Mouse (Mus musculus) hindbrain, embryonic 14.5 days (tissue): ENCODE results near the gene Sema4d. TPM values are rescaled to one million over a fixed set of nuclear protein-coding genes. Genes with fewer than 3 reads are reported as not detected.
A peak's percentile ranks its signal among the peaks of the same experiment; 100 is the strongest.

Source experiments
- ATAC-seq: fragments of 200-750 bp; cut with Nextera tagmentation; 2 replicates; pipeline ENCODE4 v1.8.0; 2017; ENCODE audit warnings: moderate number of reproducible peaks, mild to moderate bottlenecking, moderate TSS enrichment, moderate library complexity; ENCODE audit not compliant: low FRiP score
- DNase-seq: peaks from one replicate; pipeline ENCODE4 v3.0.0-alpha.2; 2015; ENCODE audit warnings: low spot score
- H3K27ac ChIP-seq: fragments of 300-500 bp; sonication (generic); 2 replicates; pipeline ENCODE4 v1.5.1; 2014; ENCODE audit warnings: mild to moderate bottlenecking, moderate library complexity
- H3K27me3 ChIP-seq: fragments of 300-500 bp; sonication (generic); 2 replicates; pipeline ENCODE4 v1.6.1; 2014; ENCODE audit warnings: mild to moderate bottlenecking, low read length, mixed read lengths; ENCODE audit not compliant: control insufficient read depth, insufficient read depth
- H3K36me3 ChIP-seq: fragments of 300-500 bp; sonication (generic); replicated peaks from 2 replicates; pipeline ENCODE4 v1.6.1; 2014; ENCODE audit not compliant: control insufficient read depth, insufficient read depth
- H3K4me1 ChIP-seq: fragments of 300-500 bp; sonication (generic); replicated peaks from 2 replicates; pipeline ENCODE4 v1.6.1; 2014; ENCODE audit warnings: antibody characterized with exemption, low read length, mixed read lengths; ENCODE audit not compliant: control insufficient read depth, insufficient read depth
- H3K4me2 ChIP-seq: fragments of 300-500 bp; sonication (generic); replicated peaks from 2 replicates; pipeline ENCODE4 v1.6.1; 2014; ENCODE audit warnings: mild to moderate bottlenecking, moderate library complexity
- H3K4me3 ChIP-seq: fragments of 300-500 bp; sonication (generic); replicated peaks from 2 replicates; pipeline ENCODE4 v1.5.1; 2014; ENCODE audit warnings: mild to moderate bottlenecking, low read length
- H3K9ac ChIP-seq: fragments of 300-500 bp; sonication (generic); 2 replicates; pipeline ENCODE4 v1.6.1; 2014
- H3K9me3 ChIP-seq: fragments of 300-500 bp; sonication (generic); 2 replicates; pipeline ENCODE4 v1.6.1; 2016; ENCODE audit warnings: low read length; ENCODE audit not compliant: control insufficient read depth
- WGBS: fragments of 180-500 bp; shearing (Covaris S2); extraction: QIAGEN DNeasy Blood & Tissue Kit; methylation state at CpG from one replicate; pipeline ENCODE4 v1.1.7; 2014; 5-methylcytosine and 5-hydroxymethylcytosine counted together
- polyA plus RNA-seq: library from polyadenylated mRNA; unstranded; fragments of >200 nt; fragmentation: Nextera tagmentation; extraction: Ambion mirVana; gene quantifications from 2 replicates; pipeline ENCODE4 v1.2.1, GENCODE M21; 2014

Gene Sema4d
- polyA plus RNA-seq, 1 experiment from 2014 or later: 16.2 TPM

DNA sequence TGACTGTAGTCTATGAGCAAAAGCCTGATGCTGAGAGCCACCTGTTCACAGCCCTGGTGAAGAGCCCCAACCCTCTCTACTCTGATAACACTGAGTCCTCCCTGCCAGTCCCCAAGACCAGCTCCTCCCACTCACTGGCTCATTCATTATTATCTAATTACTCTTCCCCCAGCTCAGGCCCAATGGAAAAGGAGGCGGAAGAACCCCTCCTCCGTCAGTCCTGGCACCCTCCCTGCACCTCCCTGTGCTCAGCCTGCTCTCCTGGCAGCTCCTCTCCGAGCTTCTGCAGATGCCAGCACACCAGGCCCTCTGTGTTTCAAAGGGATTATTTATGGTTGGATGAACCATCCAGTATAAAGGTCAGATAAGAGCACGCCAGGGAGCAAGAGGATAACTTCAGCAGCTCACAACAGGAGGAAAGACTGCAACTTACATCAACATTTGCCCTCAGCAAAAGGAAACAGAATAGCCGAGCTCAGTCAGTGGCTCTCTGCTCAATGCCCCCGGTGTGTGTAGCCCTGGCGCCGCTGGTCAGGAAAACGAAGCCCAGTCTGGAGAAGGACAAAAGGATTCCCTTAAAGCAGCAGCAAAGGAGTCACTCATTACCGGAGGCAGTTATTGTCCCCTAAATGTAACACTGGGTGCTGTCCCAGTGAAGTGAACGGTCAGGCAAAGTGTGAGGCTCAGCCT lies 16.4 kb downstream of the Sema4d start:
- ATAC-seq (peak; percentile 83), DNase-seq (peak; percentile 50)
- no peaks in the 10 kb centered on the region for H3K27me3 ChIP-seq
- peak overlapping the region; percentile 55; the same call in 1 of the 2 replicates for H3K27ac ChIP-seq
- no peaks in the 10 kb centered on the region for H3K9me3 ChIP-seq
- 0 out of 2 replicates have a peak overlapping the region, but pooled peaks have one; percentile 16 for H3K9ac ChIP-seq
- WGBS: 5% methylated on average over 11 of the region's 11 CpGs
- no peak overlapping the region for H3K4me3 ChIP-seq
- no peaks in the 10 kb centered on the region for H3K36me3 ChIP-seq
- no peak overlapping the region for H3K4me2 ChIP-seq
- peaks cover 10% of the 10 kb centered on the region; the same call in 1 of the 2 replicates for H3K4me1 ChIP-seq

DNA sequence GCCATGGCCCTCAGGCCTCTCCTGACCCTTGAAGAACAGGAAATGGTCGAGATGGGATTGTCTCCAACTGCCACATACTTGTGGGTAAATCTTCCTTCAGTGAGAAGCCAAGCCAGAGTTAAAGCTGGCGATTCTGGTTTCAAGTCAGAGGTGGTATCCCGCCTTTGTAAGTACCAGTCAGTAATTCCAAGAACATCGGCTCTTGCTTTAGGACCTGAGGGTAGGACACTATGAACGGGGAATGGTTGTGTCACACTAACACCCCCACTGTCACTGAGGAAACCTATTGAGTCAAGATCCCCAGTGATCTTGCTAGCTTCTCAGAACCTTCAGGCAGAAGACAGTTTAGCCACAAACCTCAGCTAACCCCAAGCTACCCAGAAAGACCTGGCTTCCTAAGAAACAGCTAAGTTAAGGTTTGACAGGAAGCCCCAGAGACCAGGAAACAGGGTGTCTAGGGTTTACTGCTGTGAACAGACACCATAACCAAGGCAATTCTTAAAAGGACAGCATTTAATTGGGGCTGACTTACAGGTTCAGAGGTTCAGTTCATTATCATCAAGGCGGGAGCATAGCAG lies 17.3 kb downstream of the Sema4d start:
- no peak for DNase-seq
- no peaks in the 10 kb centered on the region for H3K36me3 ChIP-seq
- no peak overlapping the region for H3K4me2 ChIP-seq
- H3K9me3 ChIP-seq: no peaks in the 10 kb centered on the region
- ATAC-seq: no peak
- no peak overlapping the region for H3K27ac ChIP-seq
- no peak overlapping the region for H3K4me3 ChIP-seq
- 92% methylated on average over 6 of the region's 6 CpGs for whole genome bisulfite sequencing
- no peaks in the 10 kb centered on the region for H3K27me3 ChIP-seq
- H3K4me1 ChIP-seq: peaks cover 10% of the 10 kb centered on the region; the same call in 1 of the 2 replicates
- H3K9ac ChIP-seq: no peak overlapping the region

DNA sequence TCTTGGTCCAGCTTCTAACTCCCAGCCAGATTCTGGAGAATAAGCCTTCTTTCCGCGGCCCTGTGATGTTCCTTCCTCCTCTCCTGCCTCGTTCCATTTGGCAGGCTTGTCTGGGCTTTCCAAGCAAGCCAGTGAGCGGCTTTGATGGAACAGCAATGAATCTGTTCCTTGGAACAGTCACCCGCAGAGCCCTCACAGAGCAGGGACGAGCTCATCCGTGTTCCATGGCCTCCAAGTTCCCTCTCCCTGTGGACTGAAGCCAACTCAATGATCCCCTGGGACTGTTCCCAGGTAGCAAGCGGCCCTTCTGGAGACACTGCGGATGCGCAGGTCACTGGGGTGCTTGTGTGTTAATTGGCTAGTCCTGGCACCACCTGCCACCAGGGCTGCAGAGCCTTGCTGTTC lies 21.7 kb downstream of the Sema4d start:
- WGBS: 83% methylated on average over 10 of the region's 10 CpGs
- Histone ChIP-seq H3K36me3 (no peaks in the 10 kb centered on the region), H3K27ac (no peak overlapping the region), H3K9ac (no peak overlapping the region), H3K4me3 (no peak overlapping the region), H3K4me2 (no peak overlapping the region), H3K4me1 (no peaks in the 10 kb centered on the region), H3K27me3 (no peaks in the 10 kb centered on the region), H3K9me3 (no peaks in the 10 kb centered on the region)
- no peak for DNase-seq
- ATAC-seq: no peak

DNA sequence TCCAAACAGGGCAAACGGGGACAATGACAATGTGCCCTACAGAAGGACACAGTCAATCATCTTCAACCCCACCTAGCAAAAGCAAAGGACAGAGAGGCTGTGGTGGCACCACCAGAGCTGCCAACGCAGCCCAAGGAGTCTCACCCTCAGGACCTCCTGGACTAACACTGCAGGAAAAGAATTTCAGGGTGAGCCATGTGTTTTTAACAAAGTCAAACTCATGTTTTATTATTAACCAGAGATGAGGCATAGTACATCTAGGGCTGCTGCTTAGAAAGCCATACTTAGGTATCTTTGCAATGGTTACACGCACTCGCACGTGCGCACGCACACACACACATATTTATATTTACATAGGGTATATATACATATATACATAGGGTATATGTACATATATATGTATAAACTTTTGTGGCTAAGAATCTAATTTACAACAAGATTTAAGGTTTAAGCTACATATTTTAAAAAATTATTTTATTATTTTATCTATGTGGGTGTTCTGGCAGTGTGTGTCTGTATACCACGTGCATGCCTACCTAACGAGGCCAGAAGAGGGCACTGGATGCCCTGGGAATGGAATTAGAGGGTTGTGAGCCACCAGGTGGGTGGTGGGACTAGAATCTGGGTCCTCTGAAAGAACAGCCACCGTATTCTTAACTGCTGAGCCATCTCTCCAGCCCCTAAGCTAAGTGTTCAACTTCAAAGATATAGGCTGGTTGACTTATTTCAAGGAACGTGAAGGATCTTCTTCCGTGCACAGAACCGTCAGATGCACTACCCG lies 22.7 kb downstream of the Sema4d start:
- 92% methylated on average over 14 of the region's 14 CpGs for WGBS
- no peak overlapping the region for H3K4me2 ChIP-seq

DNA sequence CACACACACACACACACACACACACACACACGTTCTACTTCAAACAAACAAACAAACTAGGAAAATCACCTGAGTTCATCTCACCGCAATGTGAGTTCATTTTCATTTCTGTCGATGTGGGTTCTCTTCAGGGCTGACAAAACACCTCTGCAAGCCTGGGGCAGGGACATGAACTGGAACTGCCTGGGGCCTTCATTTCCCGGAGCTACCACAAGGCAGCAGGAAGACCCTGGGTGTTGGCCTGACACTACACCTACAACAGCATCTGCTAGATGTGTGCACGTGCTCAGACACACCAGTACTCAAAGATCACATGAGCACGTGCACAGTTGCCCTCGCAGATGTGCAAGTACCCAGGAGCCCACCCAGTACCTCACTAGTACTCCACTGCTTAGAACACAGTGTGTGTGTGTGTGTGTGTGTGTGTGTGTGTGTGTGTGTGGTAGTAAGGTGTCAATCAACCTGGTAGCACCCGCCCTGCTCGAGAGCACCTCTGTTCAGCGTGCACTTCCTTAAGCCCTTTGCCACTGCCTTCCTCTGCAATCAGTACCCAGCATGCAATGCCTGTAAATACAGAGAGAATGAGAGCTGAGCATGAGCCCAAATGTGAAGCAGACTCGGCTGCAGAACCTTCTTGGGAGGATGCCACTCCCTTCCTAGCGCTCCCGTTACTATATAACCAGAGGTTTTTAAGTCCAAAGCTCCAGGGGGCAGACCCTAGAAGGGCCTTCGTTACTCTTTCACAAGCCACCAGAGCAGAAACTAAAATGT lies 25.4 kb downstream of the Sema4d start:
- DNase-seq: no peak
- no peak overlapping the region for H3K9ac ChIP-seq
- no peak for ATAC-seq
- H3K9me3 ChIP-seq: no peaks in the 10 kb centered on the region
- H3K36me3 ChIP-seq: no peaks in the 10 kb centered on the region
- no peaks in the 10 kb centered on the region for H3K4me1 ChIP-seq
- no peak overlapping the region for H3K27ac ChIP-seq
- H3K27me3 ChIP-seq: no peaks in the 10 kb centered on the region
- H3K4me2 ChIP-seq: no peak overlapping the region
- H3K4me3 ChIP-seq: no peak overlapping the region
- 75% methylated on average over 14 of the region's 14 CpGs for WGBS

More for the DNA sequence above, 22.7 kb downstream of the Sema4d start:
- ATAC-seq (no peak), DNase-seq (no peak)
- Histone ChIP-seq H3K27me3 (no peaks in the 10 kb centered on the region), H3K36me3 (no peaks in the 10 kb centered on the region), H3K9me3 (no peaks in the 10 kb centered on the region), H3K27ac (no peak overlapping the region), H3K9ac (no peak overlapping the region), H3K4me1 (no peaks in the 10 kb centered on the region), H3K4me3 (no peak overlapping the region)

DNA sequence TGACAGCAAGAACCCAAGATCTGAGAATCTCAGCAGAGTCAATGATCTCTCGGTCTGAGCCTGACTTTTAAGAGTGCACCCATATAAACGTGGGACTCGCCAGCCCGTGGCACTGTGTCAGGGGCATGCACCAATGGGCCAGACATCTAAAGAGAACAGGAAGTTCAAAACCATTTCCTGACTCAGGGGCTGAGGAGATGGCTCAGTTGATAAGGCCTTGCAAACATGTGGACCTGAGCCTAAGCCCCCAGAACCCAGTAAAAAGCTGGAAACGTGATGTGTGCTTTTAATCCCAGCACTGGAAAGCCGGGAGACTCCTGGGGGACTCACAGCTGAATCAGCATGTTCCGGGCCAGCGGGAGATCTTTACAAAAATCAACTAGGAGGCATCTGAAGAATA lies 26.0 kb downstream of the Sema4d start:
- Histone ChIP-seq H3K4me1 (no peaks in the 10 kb centered on the region), H3K4me2 (no peak overlapping the region), H3K27me3 (no peaks in the 10 kb centered on the region), H3K9ac (no peak overlapping the region), H3K27ac (no peak overlapping the region), H3K4me3 (no peak overlapping the region), H3K9me3 (no peaks in the 10 kb centered on the region), H3K36me3 (no peaks in the 10 kb centered on the region)
- DNase-seq: no peak
- no peak for ATAC-seq
- WGBS: 80% methylated on average over 8 of the region's 8 CpGs

DNA sequence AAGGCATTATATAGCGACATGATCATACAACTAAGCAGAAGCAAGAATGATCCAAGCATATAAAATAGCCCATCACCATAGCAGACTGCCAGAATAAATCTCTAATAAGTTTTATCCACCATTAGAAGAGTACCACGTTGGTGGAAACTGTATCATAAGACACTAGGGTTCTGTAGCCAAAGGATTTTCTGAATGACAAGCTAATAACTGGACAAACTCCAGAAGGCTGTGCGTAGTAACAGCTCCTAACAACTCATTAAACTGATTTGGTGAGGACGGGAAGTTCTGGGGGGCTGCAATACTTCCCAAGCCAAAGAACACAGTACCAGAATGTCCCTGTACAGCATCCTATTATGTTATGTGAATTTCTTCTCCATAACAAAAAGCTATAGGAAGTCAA lies 26.8 kb downstream of the Sema4d start:
- H3K36me3 ChIP-seq: no peaks in the 10 kb centered on the region
- H3K27me3 ChIP-seq: no peaks in the 10 kb centered on the region
- H3K9me3 ChIP-seq: no peaks in the 10 kb centered on the region
- H3K4me3 ChIP-seq: no peak overlapping the region
- H3K4me1 ChIP-seq: peaks cover 2% of the 10 kb centered on the region; the same call in 1 of the 2 replicates
- no peak overlapping the region for H3K27ac ChIP-seq
- no peak overlapping the region for H3K9ac ChIP-seq
- no peak for DNase-seq
- H3K4me2 ChIP-seq: no peak overlapping the region
- no peak for ATAC-seq
- 86% methylated on average over 4 of the region's 4 CpGs for WGBS

DNA sequence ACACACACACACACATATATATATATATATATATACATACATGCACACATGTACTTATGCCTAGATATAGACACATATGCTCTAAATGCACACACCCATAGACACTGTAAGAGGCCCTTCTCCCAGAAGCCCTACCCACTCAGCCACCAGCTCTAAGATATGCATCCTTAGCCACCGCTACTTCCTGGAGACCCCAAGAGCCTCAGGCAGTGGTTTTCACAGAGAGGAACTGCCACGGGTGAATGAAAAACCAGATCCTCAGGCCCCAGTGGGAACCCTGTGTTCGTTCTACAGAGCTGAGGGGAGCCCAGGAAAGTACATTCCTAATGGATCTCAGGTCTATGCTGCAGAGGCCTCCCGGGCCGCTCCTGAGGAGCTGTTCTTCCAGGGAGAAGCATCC lies 28.2 kb downstream of the Sema4d start:
- Histone ChIP-seq H3K27ac (no peak overlapping the region), H3K36me3 (no peaks in the 10 kb centered on the region), H3K4me2 (no peak overlapping the region), H3K4me3 (no peak overlapping the region), H3K27me3 (no peaks in the 10 kb centered on the region), H3K4me1 (peaks cover 12% of the 10 kb centered on the region; the same call in 1 of the 2 replicates), H3K9me3 (no peaks in the 10 kb centered on the region), H3K9ac (no peak overlapping the region)
- 77% methylated on average over 5 of the region's 5 CpGs for WGBS
- DNase-seq (no peak), ATAC-seq (no peak)
